Mouse (Mus musculus): ENCODE data around the gene Lrrc34.

DNA sequence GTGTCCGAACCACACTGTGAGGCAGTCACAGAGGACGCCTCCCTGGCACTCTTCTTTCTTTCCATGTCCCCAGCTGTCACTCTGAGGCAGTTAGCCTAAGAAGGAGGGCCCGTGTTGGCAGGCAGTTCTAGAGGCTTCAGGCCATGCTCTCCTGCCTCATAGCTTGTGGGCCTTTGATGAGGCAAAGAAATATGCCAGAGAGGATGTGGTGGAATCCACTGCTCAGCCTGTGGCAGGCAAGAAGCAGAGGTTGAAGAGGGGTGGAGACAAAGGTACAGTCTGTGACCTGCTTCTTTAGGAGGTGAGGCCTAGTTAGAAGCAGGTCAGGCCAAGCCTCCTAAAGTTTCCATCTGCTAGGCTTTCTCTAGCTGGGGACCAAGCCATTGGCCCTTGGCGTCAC, 36.7 kb downstream of the Lrrc34 start:
- TF ChIP-seq CTCF (IDR thresholded peaks at IDR 0.05; ENCODE audit: control insufficient read depth, insufficient read depth, low read length) (no peak), POLR2A (IDR thresholded peaks at IDR 0.05; ENCODE audit: borderline replicate concordance, control insufficient read depth, low read depth, low read length) (no peak)

Data from bone marrow, adult 2 months (tissue).